11 mouse cellular contexts compared by ENCODE assay signal in the genomic region with DNA sequence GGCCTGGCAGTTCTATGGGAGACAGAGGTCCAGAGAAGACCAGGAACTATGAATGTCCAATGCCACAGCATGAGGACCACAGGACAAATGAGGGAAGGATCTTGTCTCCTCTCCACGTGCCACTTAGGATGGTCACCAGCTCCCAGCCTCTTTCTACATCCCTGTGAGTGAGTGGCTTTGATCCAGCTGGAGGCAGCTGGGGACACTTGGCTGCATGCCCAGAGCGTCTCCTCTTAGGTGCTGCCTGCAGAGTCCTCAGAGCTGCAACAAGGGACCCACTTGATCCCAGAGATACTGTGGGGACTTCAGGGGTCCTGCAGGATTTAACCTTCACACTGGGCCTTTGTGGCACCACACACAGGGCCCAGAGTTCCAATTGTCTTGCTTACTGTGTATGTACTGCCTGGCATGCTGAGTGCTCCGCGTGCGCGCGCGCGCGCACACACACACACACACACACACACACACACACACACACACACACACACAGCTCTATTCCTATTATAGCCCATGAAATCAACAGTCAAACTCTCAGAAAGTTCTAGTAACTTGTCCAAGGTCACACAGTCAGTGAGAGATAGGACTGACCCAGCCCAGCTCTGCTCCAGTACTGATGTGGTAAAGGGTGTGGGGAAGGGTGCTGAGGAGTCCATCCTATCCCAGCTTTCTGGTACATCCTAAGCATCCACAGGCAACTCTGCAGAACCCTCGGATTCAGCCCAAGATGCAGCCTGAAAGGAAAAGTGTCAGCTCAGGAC. TPM values are rescaled to one million over a fixed set of nuclear protein-coding genes. Genes with fewer than 3 reads are reported as not detected.
A peak's percentile ranks its signal among the peaks of the same experiment; 100 is the strongest.
DNase-seq lines count a peak whose midpoint lies in the region; ATAC-seq and TF ChIP-seq lines count a peak whose summit lies in the region.
"Had no signal": no experiment of that assay in that cellular context is flagged by ENCODE, and none has a peak within 500 bp of the region (broad histone marks: within the 10 kb centered on the region; RNA-seq: fewer than 3 reads in every experiment).

No protein-coding gene starts in this region.

- no peak overlapping the region for H3K27ac ChIP-seq in layer of hippocampus, adult 2 months
- no peak overlapping the region for H3K27ac ChIP-seq in heart, embryonic 11.5 days (ENCODE audit: low read depth, low read length)
- H3K27ac ChIP-seq: limb, embryonic 10.5 days; midbrain, embryonic 12.5 days had no signal

- 0 out of 2 replicates have a peak, but pooled peaks have one; percentile 24 for ATAC-seq in heart, embryonic 11.5 days (replicated peaks; ENCODE audit: insufficient number of reproducible peaks, low FRiP score, low TSS enrichment)

- peak; percentile 31 to 35 for DNase-seq in layer of hippocampus, adult 2 months (ENCODE audit: low spot score in 2 of 2)
- no peak for DNase-seq in layer of hippocampus, adult 9-11 months
- DNase-seq in testis, postnatal 10 days (ENCODE audit: low spot score), result peak; percentile 75
- no peak for DNase-seq in testis, postnatal 14 days (ENCODE audit: low spot score)
- no peak for DNase-seq in thymus, postnatal 36 days
- no peak for DNase-seq in cerebellum, adult 9-10 months
- DNase-seq: gastrocnemius, postnatal 25 days had no signal

- WGBS in heart, embryonic 11.5 days (ENCODE audit: insufficient replicate concordance), result 84% methylated on average over 11 of the region's 11 CpGs

- no peak for TF ChIP-seq CTCF in layer of hippocampus, adult 2 months (conservative IDR thresholded peaks at IDR 0.05)

- H3K4me2 ChIP-seq in heart, embryonic 11.5 days, result no peak overlapping the region
- H3K4me2 ChIP-seq: midbrain, embryonic 12.5 days had no signal

- peaks cover 10% of the 10 kb centered on the region for H3K27me3 ChIP-seq in heart, embryonic 11.5 days (ENCODE audit: control insufficient read depth, insufficient read depth, low read length)

- no peak overlapping the region for H3K9ac ChIP-seq in heart, embryonic 11.5 days (ENCODE audit: low read depth, low read length)
- H3K9ac ChIP-seq: midbrain, embryonic 12.5 days had no signal

- no peaks in the 10 kb centered on the region for H3K36me3 ChIP-seq in heart, embryonic 11.5 days (ENCODE audit: control insufficient read depth, insufficient read depth, low read length)
- H3K36me3 ChIP-seq: limb, embryonic 10.5 days; midbrain, embryonic 12.5 days had no signal

- H3K9me3 ChIP-seq in heart, embryonic 11.5 days (replicated peaks; ENCODE audit: control insufficient read depth, low read length), result no peaks in the 10 kb centered on the region
- H3K9me3 ChIP-seq: limb, embryonic 10.5 days; midbrain, embryonic 12.5 days had no signal

- H3K4me1 ChIP-seq in heart, embryonic 11.5 days (ENCODE audit: control insufficient read depth, insufficient read depth, low read length), result no peaks in the 10 kb centered on the region
- H3K4me1 ChIP-seq: limb, embryonic 10.5 days had no signal

- H3K4me3 ChIP-seq in layer of hippocampus, adult 2 months, result no peak overlapping the region
- no peak overlapping the region for H3K4me3 ChIP-seq in heart, embryonic 11.5 days (ENCODE audit: low read depth, low read length)
- H3K4me3 ChIP-seq: limb, embryonic 10.5 days; midbrain, embryonic 12.5 days had no signal

RNA-seq across cellular contexts. Expression of gene Lactbl1, which starts 9.0 kb away (rescaled TPM):
- under 1 TPM; 0.15 to 0.20 TPM for total RNA-seq in layer of hippocampus, adult 2 months (2021)
- not detected in 2 replicates for polyA plus RNA-seq in heart, embryonic 11.5 days (2014; fragmentation: Nextera tagmentation; extraction: Ambion mirVana)
- total RNA-seq: common myeloid progenitor, adult 5-6 weeks; gastrocnemius, postnatal 25 days had no signal
- polyA plus RNA-seq: limb, embryonic 10.5 days had no signal

RNA-seq across cellular contexts. Expression of gene Tex46, which starts 21.2 kb away (rescaled TPM):
- not detected for total RNA-seq in layer of hippocampus, adult 2 months (2021)
- not detected in 2 replicates for polyA plus RNA-seq in heart, embryonic 11.5 days (2014; fragmentation: Nextera tagmentation; extraction: Ambion mirVana)
- total RNA-seq: common myeloid progenitor, adult 5-6 weeks; gastrocnemius, postnatal 25 days had no signal
- polyA plus RNA-seq: limb, embryonic 10.5 days; midbrain, embryonic 12.5 days had no signal

RNA-seq across cellular contexts. Expression of gene Kdm1a, which starts 28.9 kb away (rescaled TPM):
- 10 to 100 TPM; 89.0 to 91.6 TPM for total RNA-seq in layer of hippocampus, adult 2 months (2021)
- polyA plus RNA-seq in heart, embryonic 11.5 days (2014; fragmentation: Nextera tagmentation; extraction: Ambion mirVana), result 38.9 and 41.1 TPM in 2 replicates

Comparison
In these comparisons a context has a peak if more than half of its experiments do, and no peak if none do; other contexts are left out.
1. DNase-seq: peak in layer of hippocampus, adult 2 months (2 of 2) and testis, postnatal 10 days (single experiment); none in layer of hippocampus, adult 9-11 months (single experiment), testis, postnatal 14 days (single experiment), thymus, postnatal 36 days (0 of 2) and cerebellum, adult 9-10 months (single experiment).